9 mouse cellular contexts compared by ENCODE assay signal in the genomic region with DNA sequence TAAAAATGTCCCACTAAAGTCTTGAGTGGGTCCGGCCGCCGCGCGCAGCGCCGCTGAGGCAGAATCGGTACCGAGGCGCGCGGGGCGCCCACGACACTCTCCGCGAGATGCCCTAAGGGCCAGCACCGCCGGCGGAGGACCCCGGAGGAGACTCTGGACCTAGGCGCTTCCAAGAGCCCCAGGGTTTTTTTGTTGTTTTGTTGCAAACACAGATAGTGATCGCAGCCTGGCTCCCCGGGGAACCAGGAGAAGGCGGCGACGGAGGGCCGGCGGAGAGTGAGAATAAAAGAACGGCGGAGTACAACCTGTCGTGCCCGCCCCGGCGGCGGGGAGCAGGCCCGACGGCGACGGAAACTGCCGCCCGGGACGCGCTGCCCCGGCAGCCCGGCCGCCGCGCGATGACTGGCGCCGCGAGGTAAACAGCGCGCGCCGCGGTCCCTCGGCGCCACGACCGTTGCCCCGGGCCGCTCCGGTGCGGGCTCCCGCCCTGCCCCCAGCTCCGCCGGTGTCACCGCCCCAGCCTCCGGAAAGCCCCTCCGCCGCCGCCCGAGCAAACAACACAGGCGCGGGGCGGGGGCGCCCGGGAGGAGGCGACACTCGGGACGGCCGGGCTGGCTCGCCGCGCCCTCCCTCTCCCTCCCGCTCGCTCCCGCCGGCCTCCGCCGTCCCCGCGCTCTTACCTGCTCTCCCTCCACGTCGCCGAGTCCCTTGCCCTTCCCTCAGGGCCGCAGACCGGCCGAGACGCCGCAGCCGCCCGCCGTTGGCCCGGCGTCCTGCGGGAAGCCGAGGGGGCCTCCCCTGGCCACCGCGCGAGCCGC. TPM values are rescaled to one million over a fixed set of nuclear protein-coding genes. Genes with fewer than 3 reads are reported as not detected.
DNase-seq lines count a peak whose midpoint lies in the region; ATAC-seq lines count a peak whose summit lies in the region.
"Had no signal": no experiment of that assay in that cellular context is flagged by ENCODE, and none has a peak within 500 bp of the region (broad histone marks: within the 10 kb centered on the region; RNA-seq: fewer than 3 reads in every experiment).

No protein-coding gene starts in this region.

- H3K9ac ChIP-seq in forebrain, embryonic 11.5 days (ENCODE audit: low read length), result peak overlapping the region; percentile 97
- H3K9ac ChIP-seq in hindbrain, embryonic 16.5 days (ENCODE audit: low read depth, low read length), result peak overlapping the region; percentile 86
- peak overlapping the region; percentile 90 for H3K9ac ChIP-seq in limb, embryonic 11.5 days (ENCODE audit: low read length)

- no peaks in the 10 kb centered on the region for H3K9me3 ChIP-seq in forebrain, embryonic 11.5 days (ENCODE audit: control insufficient read depth, low read length)
- no peaks in the 10 kb centered on the region for H3K9me3 ChIP-seq in hindbrain, embryonic 16.5 days (ENCODE audit: control insufficient read depth, low read length)
- H3K9me3 ChIP-seq in limb, embryonic 11.5 days (ENCODE audit: control insufficient read depth, low read length), result no peaks in the 10 kb centered on the region
- no peaks in the 10 kb centered on the region for H3K9me3 ChIP-seq in midbrain, embryonic 10.5 days (replicated peaks)

- ATAC-seq in forebrain, embryonic 11.5 days (replicated peaks; ENCODE audit: low FRiP score), result peak; percentile 56
- ATAC-seq in hindbrain, embryonic 16.5 days, result peak; percentile 40
- ATAC-seq in limb, embryonic 11.5 days (ENCODE audit: insufficient number of reproducible peaks, low FRiP score, low TSS enrichment, low read depth), result peak; percentile 4; the same call in 1 of the 2 replicates

- peak overlapping the region; percentile 84 for H3K4me2 ChIP-seq in forebrain, embryonic 11.5 days (ENCODE audit: low read depth, low read length, severe bottlenecking)
- H3K4me2 ChIP-seq in hindbrain, embryonic 16.5 days (ENCODE audit: low read length), result peak overlapping the region; percentile 89
- peak overlapping the region; percentile 78 for H3K4me2 ChIP-seq in limb, embryonic 11.5 days (ENCODE audit: low read depth, severe bottlenecking)

- H3K27me3 ChIP-seq in forebrain, embryonic 11.5 days (ENCODE audit: control insufficient read depth, insufficient read depth, low read length), result no peaks in the 10 kb centered on the region
- no peaks in the 10 kb centered on the region for H3K27me3 ChIP-seq in hindbrain, embryonic 16.5 days (replicated peaks; ENCODE audit: control insufficient read depth, insufficient read depth, low read length)
- no peaks in the 10 kb centered on the region for H3K27me3 ChIP-seq in limb, embryonic 11.5 days (ENCODE audit: control insufficient read depth, insufficient read depth, low read length)
- no peaks in the 10 kb centered on the region for H3K27me3 ChIP-seq in midbrain, embryonic 10.5 days (ENCODE audit: low read depth, poor library complexity, severe bottlenecking)
- no peaks in the 10 kb centered on the region for H3K27me3 ChIP-seq in splenic B cell, adult 2 months (ENCODE audit: control insufficient read depth, insufficient read depth, low read length, poor library complexity, severe bottlenecking)

- under 1% methylated on average over 65 of the region's 113 CpGs for WGBS in forebrain, embryonic 11.5 days
- under 1% methylated on average over 45 of the region's 113 CpGs for WGBS in hindbrain, embryonic 16.5 days
- under 1% methylated on average over 105 of the region's 113 CpGs for WGBS in limb, embryonic 11.5 days
- under 1% methylated on average over 101 of the region's 113 CpGs for WGBS in midbrain, embryonic 10.5 days

- DNase-seq in embryo, embryonic 10 days (ENCODE audit: low spot score), result peak; percentile 57
- DNase-seq in embryo, embryonic 9.5 days (ENCODE audit: extremely low spot score), result no peak
- DNase-seq in adrenal gland, postnatal 25 days, result peak; percentile 63
- DNase-seq in forebrain, embryonic 11.5 days (ENCODE audit: low spot score), result peak; percentile 73
- peak; percentile 67 for DNase-seq in limb, embryonic 11.5 days (ENCODE audit: low spot score)
- peak; percentile 63 for DNase-seq in midbrain, embryonic 10.5 days (ENCODE audit: low spot score)
- peak; percentile 69 for DNase-seq in splenic B cell, adult 2 months (ENCODE audit: low read depth, low spot score)

- peak overlapping the region; percentile 88 for H3K4me3 ChIP-seq in forebrain, embryonic 11.5 days (ENCODE audit: low read depth, low read length)
- H3K4me3 ChIP-seq in hindbrain, embryonic 16.5 days (ENCODE audit: low read length), result peak overlapping the region; percentile 84
- H3K4me3 ChIP-seq in limb, embryonic 11.5 days (ENCODE audit: low read depth, low read length), result peak overlapping the region; percentile 95
- peak overlapping the region; percentile 98 for H3K4me3 ChIP-seq in midbrain, embryonic 10.5 days

- no peaks in the 10 kb centered on the region for H3K4me1 ChIP-seq in forebrain, embryonic 11.5 days (replicated peaks; ENCODE audit: control insufficient read depth, insufficient read depth, low read length)
- peaks cover 13% of the 10 kb centered on the region for H3K4me1 ChIP-seq in hindbrain, embryonic 16.5 days (ENCODE audit: control insufficient read depth, insufficient read depth, low read depth, low read length)
- H3K4me1 ChIP-seq in limb, embryonic 11.5 days (ENCODE audit: control insufficient read depth, insufficient read depth, low read length), result 0 out of 2 replicates have a peak, but pooled peaks cover 4% of the 10 kb centered on the region
- peaks cover 20% of the 10 kb centered on the region for H3K4me1 ChIP-seq in midbrain, embryonic 10.5 days

- peak overlapping the region; percentile 99 for H3K27ac ChIP-seq in forebrain, embryonic 11.5 days (ENCODE audit: low read depth, low read length)
- peak overlapping the region; percentile 95 for H3K27ac ChIP-seq in hindbrain, embryonic 16.5 days (ENCODE audit: low read depth, low read length)
- H3K27ac ChIP-seq in limb, embryonic 11.5 days (replicated peaks; ENCODE audit: low read depth, low read length), result peak overlapping the region; percentile 93
- H3K27ac ChIP-seq in midbrain, embryonic 10.5 days (replicated peaks), result peak overlapping the region; percentile 100

- no peaks in the 10 kb centered on the region for H3K36me3 ChIP-seq in forebrain, embryonic 11.5 days (ENCODE audit: control insufficient read depth, insufficient read depth, low read length)
- H3K36me3 ChIP-seq in hindbrain, embryonic 16.5 days (ENCODE audit: control insufficient read depth, insufficient read depth, low read length), result no peaks in the 10 kb centered on the region
- no peaks in the 10 kb centered on the region for H3K36me3 ChIP-seq in limb, embryonic 11.5 days (ENCODE audit: control insufficient read depth, insufficient read depth, low read length)
- 0 out of 2 replicates have a peak, but pooled peaks cover 2% of the 10 kb centered on the region for H3K36me3 ChIP-seq in midbrain, embryonic 10.5 days
- no peaks in the 10 kb centered on the region for H3K36me3 ChIP-seq in splenic B cell, adult 2 months (ENCODE audit: control insufficient read depth, insufficient read depth, low read length, poor library complexity, severe bottlenecking)

RNA-seq across cellular contexts. Expression of a gene that starts 0.5 kb away (rescaled TPM):
- total RNA-seq in adrenal gland, postnatal 25 days (2021), result 84.4 and 88.0 TPM in 2 replicates
- 46.7 and 48.3 TPM in 2 replicates for polyA plus RNA-seq in forebrain, embryonic 11.5 days (2014; fragmentation: Nextera tagmentation; extraction: Ambion mirVana)
- 30.2 and 31.4 TPM in 2 replicates for polyA plus RNA-seq in hindbrain, embryonic 16.5 days (2015; fragmentation: Nextera tagmentation; extraction: Ambion mirVana)
- polyA plus RNA-seq in limb, embryonic 11.5 days (2014; fragmentation: Nextera tagmentation; extraction: Ambion mirVana), result 47.9 and 54.0 TPM in 2 replicates
- polyA plus RNA-seq in midbrain, embryonic 10.5 days (2016; fragmentation: Nextera tagmentation; extraction: Ambion mirVana), result 37.9 and 40.5 TPM in 2 replicates

RNA-seq across cellular contexts. Expression of a gene that starts 56.6 kb away (rescaled TPM):
- total RNA-seq in adrenal gland, postnatal 25 days (2021), result 637 and 688 TPM in 2 replicates
- polyA plus RNA-seq in forebrain, embryonic 11.5 days (2014; fragmentation: Nextera tagmentation; extraction: Ambion mirVana), result 5.2 and 8.4 TPM in 2 replicates
- polyA plus RNA-seq in hindbrain, embryonic 16.5 days (2015; fragmentation: Nextera tagmentation; extraction: Ambion mirVana), result 1.8 and 2.2 TPM in 2 replicates
- 2.4 and 5.0 TPM in 2 replicates for polyA plus RNA-seq in limb, embryonic 11.5 days (2014; fragmentation: Nextera tagmentation; extraction: Ambion mirVana)
- 35.9 and 39.2 TPM in 2 replicates for polyA plus RNA-seq in midbrain, embryonic 10.5 days (2016; fragmentation: Nextera tagmentation; extraction: Ambion mirVana)
- total RNA-seq: left cerebral cortex, postnatal 25 days had no signal

Comparison
In these comparisons a context has a peak if more than half of its experiments do, and no peak if none do; other contexts are left out.
1. ATAC-seq: peak in every context shown above with its lines; median percentile 56 in forebrain, embryonic 11.5 days; 40 in hindbrain, embryonic 16.5 days; 4 in limb, embryonic 11.5 days.